Mouse (Mus musculus) stomach, embryonic 16.5 days (tissue): ENCODE results near the gene Smarcb1. TPM values are rescaled to one million over a fixed set of nuclear protein-coding genes. Genes with fewer than 3 reads are reported as not detected.

Experiments used
- ATAC-seq: fragments of 200-750 bp; cut with Nextera tagmentation; 2 replicates; pipeline ENCODE4 v1.8.0; 2017; ENCODE audit warnings: moderate number of reproducible peaks, moderate TSS enrichment; ENCODE audit not compliant: insufficient read depth, low FRiP score
- H3K27ac ChIP-seq: fragments of 300-500 bp; sonication (generic); 2 replicates; pipeline ENCODE4 v1.5.1; 2014; ENCODE audit warnings: low read length
- H3K27me3 ChIP-seq: fragments of 300-500 bp; sonication (generic); 2 replicates; pipeline ENCODE4 v1.6.1; 2014; ENCODE audit warnings: low read length, control low read depth, mixed read lengths; ENCODE audit not compliant: control insufficient read depth, insufficient read depth
- H3K36me3 ChIP-seq: fragments of 300-500 bp; sonication (generic); 2 replicates; pipeline ENCODE4 v1.6.1; 2014; ENCODE audit warnings: low read length; ENCODE audit not compliant: control insufficient read depth, insufficient read depth
- H3K4me1 ChIP-seq: fragments of 300-500 bp; sonication (generic); 2 replicates; pipeline ENCODE4 v1.6.1; 2014; ENCODE audit warnings: low read length, control low read depth, mixed read lengths; ENCODE audit not compliant: control insufficient read depth, insufficient read depth
- H3K4me2 ChIP-seq: fragments of 300-500 bp; sonication (generic); 2 replicates; pipeline ENCODE4 v1.6.1; 2014; ENCODE audit warnings: low read depth, low read length, mixed read lengths
- H3K4me3 ChIP-seq: fragments of 300-500 bp; sonication (generic); replicated peaks from 2 replicates; pipeline ENCODE4 v1.5.1; 2014; ENCODE audit warnings: mild to moderate bottlenecking, low read length
- H3K9ac ChIP-seq: fragments of 300-500 bp; sonication (generic); 2 replicates; pipeline ENCODE4 v1.6.1; 2014; ENCODE audit warnings: low read length
- H3K9me3 ChIP-seq: fragments of 300-500 bp; sonication (generic); replicated peaks from 2 replicates; pipeline ENCODE4 v1.6.1; 2016; ENCODE audit warnings: low read length, control low read depth; ENCODE audit not compliant: control insufficient read depth
- WGBS: fragments of 180-500 bp; shearing (Covaris S2); extraction: QIAGEN DNeasy Blood & Tissue Kit; methylation state at CpG from one replicate; pipeline ENCODE4 v1.1.7; 2014; 5-methylcytosine and 5-hydroxymethylcytosine counted together
- polyA plus RNA-seq: library from polyadenylated mRNA; unstranded; fragments of >200 nt; fragmentation: Nextera tagmentation; extraction: Ambion mirVana; gene quantifications from 2 replicates; pipeline ENCODE4 v1.2.1, GENCODE M21; 2015

The Smarcb1 gene
- polyA plus RNA-seq, 1 experiment from 2014 or later, result 159 TPM

DNA sequence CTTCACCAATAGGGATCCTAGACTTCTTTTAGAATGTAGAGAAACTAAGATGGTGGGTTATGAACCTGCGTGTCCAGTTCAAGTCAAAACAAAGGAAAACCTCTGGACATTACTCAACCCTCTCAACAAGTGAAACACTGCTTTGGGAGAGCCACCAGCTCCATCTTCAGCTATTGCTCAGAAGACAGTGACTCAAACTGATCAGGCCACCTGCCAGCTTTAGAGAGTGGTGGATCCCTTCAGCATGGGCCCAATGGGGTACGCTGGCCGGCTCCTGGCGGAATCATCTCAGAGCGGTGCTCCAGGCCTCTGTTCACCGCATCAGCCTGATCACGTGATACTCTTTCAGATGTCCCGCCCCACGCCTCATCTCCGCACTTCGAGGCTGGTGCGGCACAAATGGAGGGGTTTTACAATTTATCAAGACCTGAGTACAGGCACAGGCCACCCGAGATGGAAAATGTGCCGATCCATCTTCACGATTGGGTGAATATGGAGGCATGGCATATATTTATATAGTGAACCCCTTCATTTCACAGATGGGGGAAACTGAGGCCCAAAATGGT, 65.9 kb downstream of the Smarcb1 start:
- 88% methylated on average over 15 of the region's 15 CpGs for WGBS
- Histone ChIP-seq H3K27me3 (no peaks in the 10 kb centered on the region), H3K4me2 (no peak overlapping the region), H3K9me3 (no peaks in the 10 kb centered on the region), H3K4me1 (peaks cover 13% of the 10 kb centered on the region), H3K27ac (no peak overlapping the region), H3K36me3 (no peaks in the 10 kb centered on the region), H3K9ac (no peak overlapping the region), H3K4me3 (no peak overlapping the region)
- ATAC-seq, result no peak

DNA sequence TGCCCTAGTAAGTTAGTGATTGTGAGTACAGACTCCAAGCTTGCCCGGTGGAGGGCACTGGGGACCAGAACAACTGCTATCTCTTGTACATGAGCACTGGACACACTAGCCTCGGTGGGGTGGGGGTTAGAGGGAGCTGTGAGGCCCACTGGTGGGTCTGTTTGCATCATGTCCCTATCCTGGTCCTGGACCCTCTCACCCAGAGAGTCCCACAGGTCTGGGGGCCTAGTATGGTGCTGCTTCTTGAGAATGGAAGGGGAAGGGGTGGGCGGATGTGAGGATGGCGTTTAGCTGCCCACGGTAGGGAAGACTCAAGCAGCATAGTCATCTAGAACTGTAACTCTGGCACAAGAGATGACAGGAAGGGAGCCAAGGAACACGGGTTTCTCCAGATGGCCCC, 66.6 kb downstream of the Smarcb1 start:
- 82% methylated on average over 6 of the region's 6 CpGs for WGBS
- ATAC-seq, result no peak
- no peaks in the 10 kb centered on the region for H3K36me3 ChIP-seq
- H3K4me2 ChIP-seq, result no peak overlapping the region
- H3K9ac ChIP-seq, result no peak overlapping the region
- H3K4me1 ChIP-seq, result peaks cover 9% of the 10 kb centered on the region
- H3K27ac ChIP-seq, result no peak overlapping the region
- no peaks in the 10 kb centered on the region for H3K9me3 ChIP-seq
- H3K27me3 ChIP-seq, result no peaks in the 10 kb centered on the region
- H3K4me3 ChIP-seq, result no peak overlapping the region

DNA sequence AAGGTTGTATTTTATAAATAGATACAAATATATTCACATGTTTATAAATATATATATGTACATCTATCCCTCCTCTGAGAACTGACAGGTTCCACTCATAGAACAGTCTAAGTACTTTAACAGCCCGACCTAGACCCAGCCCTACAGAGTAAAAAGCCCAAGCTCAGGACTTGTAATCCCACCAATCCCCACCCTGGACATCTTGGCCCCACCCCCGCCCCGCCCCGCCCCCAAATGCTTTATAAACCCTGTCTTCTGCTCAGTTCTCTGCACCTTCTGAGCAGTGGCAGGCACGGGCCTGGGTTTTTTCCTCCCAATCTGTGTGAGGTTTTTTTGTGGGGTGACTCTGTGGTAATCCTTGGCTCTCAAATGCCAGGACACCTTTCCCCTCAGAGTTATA, 67.3 kb downstream of the Smarcb1 start:
- WGBS, result 42% methylated on average over 5 of the region's 5 CpGs
- Histone ChIP-seq H3K27me3 (no peaks in the 10 kb centered on the region), H3K9ac (no peak overlapping the region), H3K36me3 (no peaks in the 10 kb centered on the region), H3K4me1 (peaks cover 8% of the 10 kb centered on the region), H3K4me3 (no peak overlapping the region), H3K9me3 (no peaks in the 10 kb centered on the region), H3K27ac (no peak overlapping the region), H3K4me2 (no peak overlapping the region)
- no peak for ATAC-seq

DNA sequence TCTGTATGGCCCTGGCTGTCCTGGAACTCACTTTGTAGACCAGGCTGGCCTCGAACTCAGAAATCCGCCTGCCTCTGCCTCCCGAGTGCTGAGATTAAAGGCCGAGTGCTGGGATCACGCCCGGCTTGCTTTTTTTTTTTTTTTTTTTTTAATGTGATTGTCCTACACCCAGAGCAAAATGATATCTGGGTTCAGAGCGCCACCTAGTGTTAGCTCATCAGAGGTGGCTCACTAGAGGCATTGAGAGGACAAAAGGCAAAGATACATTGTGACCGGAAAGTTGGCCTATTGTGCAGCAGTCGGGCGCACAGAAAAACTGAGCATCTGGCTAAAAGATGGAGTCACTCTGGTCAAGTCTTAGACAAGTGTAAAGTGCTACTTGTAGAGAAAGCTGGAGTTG, 68.0 kb downstream of the Smarcb1 start:
- WGBS, result 23% methylated on average over 10 of the region's 10 CpGs
- H3K27me3 ChIP-seq, result no peaks in the 10 kb centered on the region
- H3K9me3 ChIP-seq, result no peaks in the 10 kb centered on the region
- no peak overlapping the region for H3K4me3 ChIP-seq
- H3K4me1 ChIP-seq, result 0 out of 2 replicates have a peak, but pooled peaks cover 2% of the 10 kb centered on the region
- peak; percentile 54; the same call in 1 of the 2 replicates for ATAC-seq
- no peak overlapping the region for H3K27ac ChIP-seq
- H3K36me3 ChIP-seq, result no peaks in the 10 kb centered on the region
- H3K4me2 ChIP-seq, result no peak overlapping the region
- no peak overlapping the region for H3K9ac ChIP-seq

DNA sequence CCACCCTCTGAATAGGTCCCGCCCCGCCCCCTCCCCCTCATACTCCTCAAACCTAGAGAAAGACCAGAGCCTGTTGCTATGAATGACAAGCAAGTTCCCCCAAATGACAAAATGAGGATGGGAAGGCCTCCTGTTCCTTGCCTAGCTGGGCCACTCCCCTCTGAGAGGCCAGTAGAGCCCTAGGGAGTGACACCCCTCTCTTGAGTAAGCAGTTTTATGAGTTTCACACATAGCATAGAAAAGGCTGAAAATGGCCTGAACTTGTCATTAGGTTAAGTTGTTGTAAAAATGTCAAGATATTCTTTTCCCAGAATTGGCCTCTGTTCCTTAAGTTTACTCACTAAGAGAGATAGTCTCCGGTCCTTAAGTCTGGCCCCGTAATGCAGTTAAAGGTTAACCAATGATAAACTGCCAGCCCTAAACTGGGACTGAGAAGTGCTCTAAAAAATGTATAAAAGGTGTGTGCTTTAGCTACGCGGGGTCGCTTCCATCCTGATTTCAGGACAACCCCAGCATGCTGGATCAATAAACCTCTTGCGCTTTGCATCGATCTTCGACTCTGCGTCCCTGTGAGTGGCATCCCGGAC, 68.8 kb downstream of the Smarcb1 start:
- Histone ChIP-seq H3K36me3 (no peaks in the 10 kb centered on the region), H3K27ac (no peak overlapping the region), H3K4me3 (no peak overlapping the region), H3K27me3 (no peaks in the 10 kb centered on the region), H3K9ac (no peak overlapping the region), H3K4me2 (no peak overlapping the region), H3K4me1 (no peaks in the 10 kb centered on the region), H3K9me3 (no peaks in the 10 kb centered on the region)
- WGBS, result 71% methylated on average over 12 of the region's 12 CpGs
- peak; percentile 18; the same call in 1 of the 2 replicates for ATAC-seq

DNA sequence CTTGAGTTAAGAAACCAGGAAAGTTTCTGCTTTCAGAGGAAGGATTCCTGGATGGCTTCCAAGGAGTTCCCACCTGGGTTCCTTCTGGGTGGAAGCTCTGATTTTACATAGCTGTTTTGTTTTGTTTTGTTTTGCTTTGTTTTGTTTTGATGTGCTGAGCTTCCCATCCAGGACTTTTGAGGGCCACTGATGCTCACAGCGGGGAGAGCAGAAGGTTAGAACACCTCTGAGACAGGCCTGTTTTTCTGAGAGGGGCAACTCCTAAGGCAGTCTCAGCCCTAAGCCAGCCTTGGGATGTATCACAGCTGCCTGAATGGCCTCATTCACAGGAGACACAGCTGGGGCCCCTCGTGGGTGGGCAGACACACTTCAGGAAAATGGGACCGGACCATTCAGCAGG, 69.7 kb downstream of the Smarcb1 start:
- WGBS, result 57% methylated on average over 3 of the region's 3 CpGs
- Histone ChIP-seq H3K4me3 (no peak overlapping the region), H3K36me3 (no peaks in the 10 kb centered on the region), H3K27me3 (no peaks in the 10 kb centered on the region), H3K4me1 (no peaks in the 10 kb centered on the region), H3K27ac (no peak overlapping the region), H3K4me2 (no peak overlapping the region), H3K9ac (no peak overlapping the region), H3K9me3 (no peaks in the 10 kb centered on the region)
- ATAC-seq, result no peak

DNA sequence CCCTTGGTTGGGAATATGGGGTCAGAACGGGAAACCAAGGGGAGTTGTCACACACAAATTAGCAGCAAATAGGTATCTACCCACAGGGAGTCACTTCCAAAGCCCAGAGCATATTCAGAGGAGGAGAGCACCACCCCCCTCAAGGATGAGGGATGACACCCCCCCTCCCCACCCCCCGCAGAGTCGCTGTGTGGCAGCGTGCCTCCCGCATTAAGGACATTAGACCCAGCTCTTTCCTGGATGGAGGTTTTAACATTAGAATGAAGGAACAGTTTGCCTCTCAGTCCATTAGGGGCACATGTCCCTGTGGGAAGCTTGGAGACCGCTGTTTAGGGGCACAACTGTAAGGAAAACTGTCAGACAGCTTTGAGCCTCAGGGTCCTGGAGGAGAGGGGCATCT, 70.3 kb downstream of the Smarcb1 start:
- H3K4me2 ChIP-seq, result no peak overlapping the region
- H3K27ac ChIP-seq, result no peak overlapping the region
- WGBS, result 17% methylated on average over 6 of the region's 6 CpGs
- H3K4me1 ChIP-seq, result no peaks in the 10 kb centered on the region
- ATAC-seq, result no peak
- H3K4me3 ChIP-seq, result no peak overlapping the region
- no peaks in the 10 kb centered on the region for H3K36me3 ChIP-seq
- no peaks in the 10 kb centered on the region for H3K9me3 ChIP-seq
- 0 out of 2 replicates have a peak overlapping the region, but pooled peaks have one; percentile 12 for H3K9ac ChIP-seq
- H3K27me3 ChIP-seq, result no peaks in the 10 kb centered on the region

DNA sequence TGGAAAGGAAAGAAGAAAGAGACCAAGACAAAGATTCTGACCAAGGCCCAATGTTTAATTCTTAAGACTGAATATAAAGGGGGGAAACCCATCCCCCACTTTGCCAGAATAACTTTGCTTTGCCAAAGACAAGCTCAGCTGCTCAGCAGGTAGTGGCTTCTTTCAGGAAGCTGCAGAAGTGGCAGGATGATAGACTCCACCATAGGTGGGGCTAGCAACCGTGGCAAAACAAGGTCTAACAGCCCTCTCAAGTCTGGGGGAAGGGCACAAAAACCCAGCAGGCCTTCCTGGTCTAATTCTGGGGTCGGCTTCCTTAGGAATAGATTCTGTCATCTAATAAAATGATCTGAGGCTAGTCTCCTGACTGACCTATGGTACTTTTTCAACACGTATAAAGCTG, 73.0 kb downstream of the Smarcb1 start:
- Histone ChIP-seq H3K4me2 (no peak overlapping the region), H3K9ac (no peak overlapping the region), H3K27me3 (no peaks in the 10 kb centered on the region), H3K9me3 (no peaks in the 10 kb centered on the region), H3K36me3 (no peaks in the 10 kb centered on the region), H3K4me3 (no peak overlapping the region), H3K4me1 (no peaks in the 10 kb centered on the region), H3K27ac (no peak overlapping the region)
- ATAC-seq, result no peak
- 28% methylated on average over 3 of the region's 3 CpGs for WGBS
